Mouse (Mus musculus): ENCODE data around the gene Olfr875.
A peak's percentile ranks its signal among the peaks of the same experiment; 100 is the strongest.
"Not testable (repeated sequence)": the region's sequence is repeated elsewhere in the genome, so short reads cannot be mapped to it uniquely, and the experiment has no call there.

Olfr875 gene

GRCm38 (mm10) chr9:37771759-37772158 lies at the start of gene Olfr875:
Gene Olfr875 (plus strand): TSS chr9:37771857.
- DNase-seq (ENCODE audit: low read depth, low spot score): no peak

DNA sequence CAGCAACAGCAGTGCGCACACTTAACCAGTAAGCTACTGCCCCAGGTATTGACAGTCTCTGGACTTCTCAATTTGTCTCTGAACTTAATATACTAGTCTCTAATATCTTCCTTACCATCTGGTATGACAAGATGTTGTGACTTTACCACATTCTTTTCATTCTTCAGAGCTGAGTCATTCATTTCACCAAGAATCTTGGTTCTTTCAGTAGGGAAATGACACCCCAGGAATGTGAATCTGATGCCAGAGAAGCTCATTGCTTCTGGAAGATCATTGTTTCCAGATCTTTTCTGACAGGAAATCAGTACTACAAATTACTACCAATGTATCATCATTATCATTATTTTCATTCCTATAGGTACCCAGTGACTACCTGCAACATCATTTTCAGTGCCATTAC lies 37.3 kb upstream of the Olfr875 start:
- no peak for DNase-seq (ENCODE audit: low read depth, low spot score)

- DNase-seq (ENCODE audit: low read depth, low spot score): no peak
Measured at GRCm38 (mm10) chr9:37744806-37745205, 26.9 kb upstream of the Olfr875 start, which contains the start of gene Olfr874. Gene Olfr874 (plus strand): TSS chr9:37745106.

DNA sequence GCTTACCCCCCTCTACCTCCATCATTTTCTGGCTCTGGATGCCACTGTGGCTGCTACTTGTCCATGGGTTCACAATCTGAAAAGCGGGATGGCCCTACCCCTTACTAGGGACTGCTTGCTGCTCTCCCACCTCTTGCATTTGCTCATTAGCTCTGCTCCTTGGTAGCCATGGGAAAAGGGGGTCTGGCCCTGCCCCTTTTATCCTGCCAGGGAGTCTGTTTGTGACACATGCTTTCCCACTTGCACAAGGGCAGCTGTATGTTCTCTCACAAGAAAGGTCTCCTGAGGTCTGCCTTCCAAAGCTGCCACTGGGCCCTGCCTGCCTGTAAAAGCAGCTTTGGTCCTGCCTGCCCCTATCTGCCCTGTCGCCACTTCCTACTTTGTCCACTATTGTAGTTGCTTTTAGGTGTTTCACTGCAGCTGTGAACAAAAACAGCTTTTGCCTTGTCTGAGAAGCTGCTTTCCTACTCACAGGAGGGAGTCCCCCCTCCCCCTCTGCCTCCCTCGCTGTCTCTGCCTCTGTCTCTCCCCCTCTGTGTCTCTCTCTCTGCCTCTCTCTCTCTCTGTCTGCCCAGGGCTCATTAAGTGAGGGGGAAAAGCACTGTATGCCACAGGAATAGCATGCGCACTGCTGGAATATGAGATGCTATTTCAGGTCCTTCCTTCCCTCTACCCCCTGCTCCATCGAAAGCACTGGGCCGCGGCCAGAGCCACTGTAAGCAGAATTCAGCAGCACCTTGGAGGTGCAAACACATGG lies 21.2 kb upstream of the Olfr875 start:
- no peak for DNase-seq (ENCODE audit: low read depth, low spot score)

- no peak for DNase-seq (ENCODE audit: low read depth, low spot score)
Measured at GRCm38 (mm10) chr9:37751467-37751866, 20.2 kb upstream of the Olfr875 start.

DNA sequence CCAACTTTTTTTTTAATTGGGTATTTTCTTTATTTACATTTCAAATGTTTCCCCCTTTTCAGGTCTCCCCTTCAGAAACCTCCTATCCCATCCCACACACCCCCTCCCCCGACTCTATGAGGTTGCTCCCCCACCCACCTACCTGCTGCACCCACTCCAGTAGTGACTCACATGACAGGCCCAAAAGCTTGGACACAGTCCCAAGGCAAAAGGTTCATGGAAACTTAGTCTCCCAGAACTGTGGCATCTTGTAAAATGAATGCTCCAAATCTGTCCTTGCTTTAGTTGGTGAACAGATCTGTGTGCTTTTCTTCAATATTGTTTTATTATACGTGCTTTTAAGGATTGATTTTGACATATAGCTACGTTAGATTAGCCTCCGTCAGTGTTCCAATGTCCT lies 19.7 kb upstream of the Olfr875 start:
- no peak for DNase-seq (ENCODE audit: low read depth, low spot score)

- no peak for DNase-seq (ENCODE audit: low read depth, low spot score)
Measured at GRCm38 (mm10) chr9:37761728-37762127, 9.9 kb upstream of the Olfr875 start.

GRCm38 (mm10) chr9:37762541-37762940 lies 9.1 kb upstream of the Olfr875 start:
- DNase-seq (ENCODE audit: low read depth, low spot score): no peak

GRCm38 (mm10) chr9:37770661-37771060 lies 996 bp upstream of the Olfr875 start:
- DNase-seq (ENCODE audit: low read depth, low spot score): no peak

DNA sequence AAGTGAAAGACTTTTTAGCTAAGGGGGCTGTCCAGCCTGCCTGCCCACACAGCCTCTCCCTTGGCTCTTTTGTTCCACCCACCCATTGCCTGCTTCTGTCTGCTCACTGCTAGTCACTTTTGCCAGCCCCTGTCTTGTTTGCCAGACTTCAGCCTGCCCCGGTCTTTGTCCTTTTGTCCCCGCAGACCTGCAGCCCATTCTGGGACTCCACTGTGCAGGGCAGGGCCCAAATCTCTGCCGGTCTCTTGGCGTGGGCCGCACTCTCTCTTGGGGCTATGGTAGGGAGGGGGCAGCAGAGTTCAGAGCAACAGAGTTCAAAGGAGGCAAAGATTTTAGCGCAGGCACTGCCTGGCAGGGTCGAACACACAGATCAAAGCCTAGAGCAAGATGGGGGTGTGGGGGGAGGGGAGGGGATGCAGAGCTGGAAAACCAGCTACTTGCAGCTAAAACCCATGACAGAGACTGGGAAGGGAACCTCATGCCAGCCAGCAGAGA lies 11.2 kb downstream of the Olfr875 start:
- DNase-seq (ENCODE audit: low read depth, low spot score): no peak

DNA sequence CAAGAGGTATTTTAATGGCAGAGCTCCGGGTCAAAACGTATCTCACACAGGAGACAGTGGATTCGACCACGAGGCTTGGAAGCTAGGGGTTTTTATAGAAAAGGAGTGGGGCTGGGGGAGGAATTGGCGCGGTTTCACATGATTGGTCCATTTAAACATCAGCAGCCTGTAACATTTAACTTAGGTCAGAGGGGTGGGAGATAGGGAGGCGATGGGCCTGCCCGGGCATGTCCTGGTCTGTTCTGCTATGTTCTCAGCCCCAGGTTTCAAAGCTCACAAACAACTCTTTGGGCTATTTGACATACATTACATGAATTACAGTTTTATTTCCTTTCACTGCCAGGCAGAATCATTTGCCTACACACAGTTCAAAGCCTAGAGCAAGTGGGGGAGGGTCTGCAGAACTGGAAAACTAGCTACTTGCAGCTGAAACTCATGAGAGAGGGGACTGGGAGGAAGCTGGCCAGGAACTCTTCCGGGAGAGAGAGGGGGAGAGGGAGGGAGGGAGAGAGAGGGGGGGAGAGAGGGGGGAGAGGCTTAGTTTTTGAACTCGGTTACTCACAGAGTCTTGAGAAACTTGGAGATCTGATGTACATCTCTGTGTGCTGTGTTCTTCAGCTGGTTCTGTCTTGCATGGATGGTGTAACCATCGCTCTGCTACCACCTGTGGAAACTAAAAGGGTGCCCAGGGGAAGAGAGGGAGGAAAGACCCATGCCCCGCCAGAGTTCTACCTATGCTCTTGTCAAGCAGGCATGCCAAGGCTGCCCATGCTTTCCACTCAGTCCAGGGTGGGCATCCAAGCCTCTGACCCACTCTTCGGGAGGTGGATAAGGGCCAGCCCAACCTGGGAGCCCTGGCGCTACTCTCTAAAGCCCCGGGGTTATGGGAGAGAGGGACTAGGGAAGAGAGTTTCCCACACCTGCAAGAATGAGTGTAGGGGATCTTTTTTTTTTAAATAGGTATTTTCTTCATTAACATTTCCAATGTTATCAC lies 12.0 kb downstream of the Olfr875 start:
- not testable (repeated sequence) for DNase-seq (ENCODE audit: low read depth, low spot score)

GRCm38 (mm10) chr9:37786411-37786810 lies 14.8 kb downstream of the Olfr875 start:
- DNase-seq (ENCODE audit: low read depth, low spot score): no peak

- no peak for DNase-seq (ENCODE audit: low read depth, low spot score)
Measured at GRCm38 (mm10) chr9:37802055-37802454, 30.4 kb downstream of the Olfr875 start.

GRCm38 (mm10) chr9:37802731-37803130 lies 31.1 kb downstream of the Olfr875 start, which contains the start of gene Olfr876:
Gene Olfr876 (plus strand): TSS chr9:37803031.
- DNase-seq (ENCODE audit: low read depth, low spot score): no peak

DNA sequence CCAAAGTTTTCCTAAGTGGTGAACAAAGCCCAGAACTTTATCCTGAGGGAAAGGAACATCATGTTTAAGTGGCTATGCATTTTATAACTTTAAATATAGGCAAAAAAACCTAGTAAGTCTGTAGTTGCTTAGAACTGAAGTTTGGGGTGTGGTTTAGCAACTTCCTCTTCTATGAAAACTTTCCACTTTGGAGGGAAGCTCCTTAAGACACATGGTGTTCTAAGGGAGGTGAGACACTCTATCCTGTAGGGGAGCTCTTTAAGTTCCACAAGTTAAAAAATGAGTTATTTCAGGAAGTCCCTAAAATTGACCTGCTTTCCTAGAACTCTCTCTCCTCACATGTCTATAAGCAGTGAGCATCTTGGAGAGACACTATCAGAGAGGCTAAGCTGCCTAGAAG lies 35.6 kb downstream of the Olfr875 start:
- no peak for DNase-seq (ENCODE audit: low read depth, low spot score)

GRCm38 (mm10) chr9:37808456-37808855 lies 36.8 kb downstream of the Olfr875 start:
- DNase-seq (ENCODE audit: low read depth, low spot score): no peak

GRCm38 (mm10) chr9:37808976-37809375 lies 37.3 kb downstream of the Olfr875 start:
- peak; percentile 8 for DNase-seq (ENCODE audit: low read depth, low spot score)

DNA sequence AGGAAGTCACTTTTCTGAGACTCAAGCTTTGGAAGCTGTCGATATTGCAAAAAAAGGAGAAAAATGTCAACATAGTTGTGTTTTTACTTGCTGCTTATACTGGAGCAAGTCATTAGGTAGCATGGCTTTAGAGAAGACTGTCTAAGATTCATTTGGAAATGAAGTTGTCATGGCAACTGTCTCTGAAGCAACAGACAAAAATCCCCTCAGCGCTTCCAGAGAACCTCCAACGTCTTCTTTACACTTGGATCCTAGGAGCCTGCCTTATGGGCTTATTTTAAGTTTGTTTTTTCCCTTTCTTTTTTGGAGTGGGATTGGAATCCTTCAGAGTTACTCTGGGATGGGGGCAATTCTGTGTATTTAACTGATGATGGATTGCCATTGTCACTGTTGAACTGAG lies 43.0 kb downstream of the Olfr875 start:
- DNase-seq (ENCODE audit: low read depth, low spot score): no peak
